Mouse (Mus musculus) spleen, postnatal 36 days (tissue): ENCODE measurements around the gene Tmem50a.

Experiments used
- DNase-seq, 2 experiments: peaks; one replicate each; pipeline ENCODE4 v3.0.0; 2022; ENCODE audit warnings: low spot score in 2 of 2, mixed read lengths in 1 of 2

Gene Tmem50a

DNA sequence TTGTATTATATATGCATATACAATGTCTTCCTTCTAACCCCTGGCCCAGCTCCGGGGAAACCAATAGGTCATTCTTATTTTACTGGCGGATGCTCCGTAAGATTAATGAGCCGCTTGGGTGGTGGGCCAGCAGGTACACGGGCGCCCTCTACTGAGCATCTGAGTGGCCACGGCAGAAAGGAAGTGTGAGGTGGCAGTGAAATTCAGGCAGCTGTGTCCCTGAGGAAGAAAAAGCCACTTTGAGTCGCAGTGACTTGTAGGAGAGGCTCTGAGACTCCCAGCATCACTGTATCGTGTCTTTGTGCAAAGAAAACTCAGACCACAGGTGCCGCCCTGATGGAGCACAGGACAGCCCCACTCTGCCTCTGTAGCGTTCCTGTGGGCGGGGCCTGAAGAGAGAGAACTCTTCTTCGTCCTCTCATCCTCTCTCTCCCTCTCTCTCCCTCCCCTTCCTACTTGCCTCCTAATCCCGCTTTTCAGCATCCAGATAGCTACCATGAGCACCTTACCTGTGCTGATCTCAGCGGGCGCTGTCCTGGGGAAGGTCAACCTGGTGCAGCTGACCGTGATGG, 35.3 kb downstream of the Tmem50a start:
- peak; percentile 63 to 64 for DNase-seq

DNA sequence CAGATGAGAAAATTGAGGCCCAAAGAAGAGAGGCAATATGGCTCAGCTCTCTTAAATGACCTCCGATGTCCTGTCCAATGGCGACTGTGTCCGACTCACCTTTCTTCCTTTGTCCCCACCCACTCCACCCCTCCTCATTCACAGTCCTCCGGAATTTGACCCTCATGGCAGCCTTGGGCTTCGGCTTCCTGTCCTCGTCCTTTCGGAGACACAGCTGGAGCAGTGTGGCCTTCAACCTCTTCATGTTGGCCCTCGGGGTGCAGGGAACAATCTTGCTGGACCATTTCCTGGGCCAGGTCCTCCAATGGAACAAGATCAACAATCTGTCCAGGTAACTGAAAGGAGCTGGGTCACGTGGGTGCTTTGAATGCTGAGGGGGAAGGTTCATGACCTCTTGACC, 38.7 kb downstream of the Tmem50a start:
- DNase-seq, result no peak

DNA sequence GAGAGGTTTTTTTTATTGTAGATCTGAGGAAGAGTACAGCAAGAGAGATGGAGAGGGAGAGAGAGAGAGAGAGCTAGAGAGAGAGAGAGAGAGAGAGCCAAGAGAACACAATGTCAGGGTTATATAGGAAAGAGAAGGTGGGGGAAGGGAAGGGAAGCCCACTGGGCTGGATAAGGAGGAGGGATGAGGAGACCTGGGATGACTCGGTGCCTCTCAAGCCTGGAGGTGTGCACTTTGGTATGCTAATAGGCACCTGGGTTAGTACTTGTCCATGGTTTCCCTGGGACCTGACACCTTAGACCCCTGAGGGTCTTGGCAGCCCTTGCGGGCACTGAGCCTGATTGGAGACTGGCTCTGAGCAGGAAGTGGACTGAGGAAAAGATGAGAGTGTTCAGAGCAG, 42.9 kb downstream of the Tmem50a start:
- DNase-seq, result no peak

DNA sequence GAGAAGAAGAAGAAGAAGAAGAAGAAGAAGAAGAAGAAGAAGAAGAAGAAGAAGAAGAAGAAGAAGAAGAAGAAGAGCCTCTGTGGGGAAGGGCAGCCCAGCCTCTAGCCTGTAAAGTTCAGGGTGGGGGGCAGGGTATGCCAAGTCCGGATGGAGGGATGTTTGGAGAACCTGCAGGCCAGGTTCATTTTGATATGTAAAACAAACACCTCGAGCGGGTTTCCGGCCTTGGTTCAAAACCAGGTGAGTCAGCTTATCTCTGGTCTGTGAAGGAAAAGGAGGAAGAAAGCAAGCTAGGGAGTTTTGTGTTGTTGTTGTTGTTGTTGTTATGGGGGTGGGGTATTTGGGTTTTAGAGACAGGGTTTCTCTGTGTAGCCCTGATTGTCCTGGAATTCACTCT, 43.3 kb downstream of the Tmem50a start:
- DNase-seq, result no peak

DNA sequence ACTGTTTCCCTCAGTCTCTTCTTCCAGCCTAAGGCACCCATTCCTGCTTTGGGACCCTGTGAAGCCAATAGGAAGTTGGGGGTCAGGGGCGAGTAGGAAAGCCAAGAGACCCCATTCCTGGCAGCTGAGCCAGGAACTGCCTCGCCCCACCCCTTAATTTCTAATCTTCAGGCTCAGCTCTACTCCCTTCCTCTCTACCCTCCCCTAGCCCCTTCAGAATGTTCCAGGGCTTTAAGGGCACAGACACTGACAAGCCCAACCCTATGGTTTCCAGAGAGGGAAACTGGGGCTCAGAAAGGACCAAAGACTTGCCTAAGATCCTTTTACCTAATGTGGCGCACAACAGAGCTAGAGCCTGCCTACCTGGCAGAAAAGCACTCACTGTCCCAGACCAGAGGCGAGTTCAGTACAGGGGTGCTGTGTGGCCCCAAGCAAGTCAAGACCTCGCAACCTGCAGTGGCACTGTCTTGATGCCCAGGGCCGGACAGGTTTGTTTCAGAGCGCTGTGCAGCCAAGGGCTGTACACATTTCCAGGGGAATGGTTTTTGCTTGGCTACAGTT, 44.9 kb downstream of the Tmem50a start:
- DNase-seq, result no peak

DNA sequence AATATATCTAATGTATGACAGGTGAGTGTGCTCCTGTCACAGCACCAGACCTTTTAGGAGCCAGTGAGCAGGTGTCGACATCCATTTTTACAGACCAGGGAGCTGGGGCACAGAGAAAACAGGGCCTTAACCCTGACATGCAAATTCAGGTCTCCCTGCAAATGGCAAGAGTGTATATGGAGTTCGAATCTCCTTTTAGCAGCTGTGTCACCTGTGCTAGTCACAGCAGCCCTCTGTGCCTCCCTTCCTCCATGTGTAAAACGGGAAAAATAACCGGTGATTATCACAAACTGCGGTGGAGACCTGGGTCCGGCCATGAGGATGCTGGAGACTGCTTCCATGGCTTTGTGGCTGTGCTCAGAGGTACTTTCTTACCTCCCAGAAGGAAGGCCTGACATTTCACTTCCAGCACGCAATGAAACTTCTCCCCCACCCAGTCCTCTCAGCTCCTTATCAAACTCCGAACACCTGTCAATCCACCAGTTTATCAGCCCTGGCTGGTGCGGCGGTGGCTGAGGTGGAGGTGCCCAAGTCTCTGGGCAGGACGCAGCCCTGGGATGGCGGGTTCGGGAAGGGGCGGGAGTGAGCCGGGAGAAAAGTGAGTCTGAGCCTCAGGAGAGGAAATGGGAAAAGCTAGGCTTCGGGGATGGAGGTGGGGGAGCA, 45.6 kb downstream of the Tmem50a start:
- peak; percentile 69 to 83 for DNase-seq

DNA sequence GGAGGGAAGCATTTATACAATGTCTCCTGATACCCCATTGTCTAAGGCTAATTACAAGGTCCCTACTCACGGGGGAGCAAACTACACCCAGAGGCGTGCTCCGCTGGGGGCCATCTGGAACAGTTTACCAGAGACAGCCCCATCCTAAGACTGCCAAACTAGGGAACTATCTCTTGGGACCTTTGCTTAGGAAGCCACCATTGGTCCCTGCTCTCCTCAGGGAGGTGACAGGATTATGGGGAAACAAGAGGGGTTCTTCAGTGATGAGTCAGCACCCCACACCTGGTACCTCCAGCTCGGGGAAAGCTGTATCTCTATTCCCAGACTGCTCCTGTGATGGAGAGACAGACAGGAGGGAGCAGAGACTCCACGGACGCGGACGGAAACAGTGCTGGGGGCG, 46.3 kb downstream of the Tmem50a start:
- no peak for DNase-seq

DNA sequence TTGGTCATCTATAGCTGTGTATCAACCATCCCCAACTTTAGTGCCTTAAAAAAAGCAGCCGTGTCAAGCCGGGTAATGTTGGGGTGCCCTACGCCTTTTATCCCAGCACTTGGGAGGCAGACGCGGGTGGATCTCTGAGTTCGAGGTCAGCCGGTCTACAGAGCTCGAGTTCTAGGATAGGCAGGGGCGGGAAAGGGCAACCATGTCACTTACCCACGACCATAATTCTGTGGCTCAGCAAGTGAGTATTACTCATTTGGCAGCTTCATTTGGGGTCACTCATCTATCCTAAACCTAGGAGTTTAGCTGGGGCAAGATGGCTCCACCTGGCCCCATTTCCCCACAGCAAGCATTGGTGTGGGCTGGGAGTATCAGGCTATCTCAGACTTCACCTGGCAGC, 46.8 kb downstream of the Tmem50a start:
- no peak for DNase-seq

DNA sequence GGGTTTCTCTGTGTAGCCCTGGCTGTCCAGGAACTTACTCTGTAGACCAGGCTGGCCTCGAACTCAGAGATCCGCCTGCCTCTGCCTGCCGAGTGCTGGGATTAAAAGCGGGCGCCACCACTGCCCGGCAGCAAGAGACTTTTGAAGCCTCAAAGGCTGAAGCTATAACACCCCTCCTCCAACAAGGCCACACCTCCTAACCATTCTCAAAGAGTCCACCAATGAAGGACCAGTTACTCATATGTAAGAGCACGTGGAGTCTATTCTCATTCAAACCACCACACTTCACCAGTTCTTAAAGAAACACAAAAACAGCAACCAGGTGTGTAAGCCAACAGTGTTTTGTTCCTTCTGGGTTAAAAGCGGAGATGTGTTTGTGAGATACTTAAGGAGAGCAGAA, 47.2 kb downstream of the Tmem50a start:
- no peak for DNase-seq

DNA sequence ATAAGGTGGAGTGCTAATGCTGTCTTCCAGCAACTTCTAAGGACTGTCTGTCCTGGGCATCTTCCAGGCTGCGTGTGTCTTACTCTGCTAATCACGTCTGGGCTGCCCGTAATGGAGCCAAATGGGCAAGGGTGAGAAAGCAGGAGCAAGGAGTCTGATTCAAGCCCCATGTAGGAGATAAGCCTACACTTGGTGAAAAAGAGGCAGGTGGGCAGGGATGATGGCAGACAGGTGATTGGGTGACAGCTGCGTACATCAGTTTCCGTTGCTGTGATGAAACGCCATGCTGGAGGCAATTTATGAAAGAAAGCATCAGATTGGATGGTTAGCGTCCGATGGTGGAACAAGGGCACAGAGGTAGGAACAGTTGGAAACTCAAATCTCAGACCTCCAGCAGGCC, 47.6 kb downstream of the Tmem50a start:
- peak in 1 of 2 experiments; percentile 44 for DNase-seq

DNA sequence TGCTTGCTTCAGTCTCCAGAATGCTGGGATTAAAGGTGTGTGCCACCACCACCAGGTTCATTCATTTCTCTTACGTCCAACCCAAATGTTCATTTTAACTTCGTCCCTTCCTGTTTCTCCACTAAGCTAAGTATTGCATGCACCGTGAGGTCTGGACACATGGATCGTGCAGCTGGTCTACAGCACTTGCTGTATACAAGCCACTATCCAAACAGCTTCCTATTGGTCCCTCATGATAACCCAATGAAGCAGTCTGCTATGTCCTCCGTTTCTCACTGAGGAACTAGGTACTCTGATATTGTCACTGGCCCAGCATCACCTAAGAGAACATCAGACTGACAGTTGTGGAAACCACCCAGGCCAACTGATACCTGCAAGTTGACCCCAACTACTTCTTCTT, 49.0 kb downstream of the Tmem50a start:
- DNase-seq, result no peak

DNA sequence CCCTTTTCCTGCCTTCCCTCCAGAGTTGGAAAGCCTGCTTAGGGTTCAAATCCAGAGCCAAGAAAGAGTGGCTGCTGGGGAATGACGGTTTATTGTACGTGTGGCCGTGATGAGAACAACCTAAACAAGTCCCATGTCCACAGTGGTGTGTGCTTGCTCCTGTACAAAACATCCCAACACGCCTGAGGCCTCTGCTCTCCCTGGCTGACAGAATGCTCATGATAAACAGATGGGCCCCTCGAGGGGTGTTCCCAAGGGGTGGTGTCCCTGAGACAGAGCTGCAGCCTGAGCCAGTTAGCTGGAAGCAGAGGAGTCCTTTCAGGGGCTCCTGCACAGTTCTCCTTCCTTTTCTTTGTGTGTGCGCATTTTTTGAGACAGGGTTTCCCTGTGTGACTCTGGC, 49.5 kb downstream of the Tmem50a start:
- peak; percentile 41 to 61 for DNase-seq

DNA sequence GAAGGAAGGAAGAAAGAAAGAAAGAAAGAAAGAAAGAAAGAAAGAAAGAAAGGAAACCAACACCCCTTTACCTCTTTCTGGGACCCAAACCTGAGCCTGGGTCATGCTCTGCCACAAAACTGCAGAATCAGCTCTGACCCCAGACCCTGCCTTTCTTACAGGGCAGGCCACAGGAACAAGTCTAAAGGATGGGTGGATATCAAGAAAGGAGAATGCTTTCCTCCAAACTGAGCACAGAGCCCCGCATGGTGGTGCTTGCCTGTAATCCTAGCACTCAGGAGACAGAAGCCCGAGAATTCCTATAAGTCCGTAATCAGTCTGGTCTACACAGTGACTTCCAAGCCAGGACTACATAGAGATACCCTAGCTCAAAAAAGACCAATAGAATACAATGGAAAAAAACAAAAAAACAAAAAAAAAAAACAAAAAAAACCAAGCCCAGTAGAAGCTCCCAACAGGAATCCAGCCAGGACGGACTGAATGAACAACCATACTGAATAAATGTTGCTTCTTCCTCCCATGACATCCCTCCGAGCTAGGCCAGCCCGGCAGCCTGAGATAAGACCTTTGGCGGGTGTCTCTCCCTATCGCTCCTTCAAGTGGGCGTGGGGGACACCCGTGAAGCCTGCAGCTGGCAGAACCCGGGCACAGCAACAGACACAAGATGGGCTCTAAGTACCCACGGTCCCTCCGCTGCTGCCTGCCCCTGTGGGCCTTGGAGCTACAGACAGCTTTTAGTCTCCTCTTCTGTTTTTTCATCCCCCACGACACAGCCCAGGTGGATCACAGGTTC, 50.7 kb downstream of the Tmem50a start, which contains the start of gene Rhd:
Gene Rhd (plus strand): TSS at position 600 of the 793 bp plus-strand sequence.
- DNase-seq, result peak; percentile 61 to 73

DNA sequence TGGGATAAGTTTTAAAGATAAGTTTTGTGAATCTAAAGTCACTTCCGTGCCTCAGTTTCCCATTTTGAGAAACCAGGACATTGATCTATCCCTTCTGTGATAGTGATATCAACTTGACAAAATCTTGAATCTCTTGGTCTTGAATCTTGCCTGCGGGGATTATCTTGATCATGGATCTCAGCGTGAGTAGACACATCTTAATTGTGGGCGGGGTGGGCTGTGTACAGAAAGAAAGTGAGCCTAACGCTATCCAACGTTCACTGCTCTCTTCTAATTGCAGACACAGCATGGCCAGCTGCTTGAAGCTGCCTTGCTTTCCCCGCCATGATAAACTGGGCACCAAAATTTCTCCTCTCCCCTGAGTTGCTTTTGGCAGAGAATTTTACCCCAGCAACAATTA, 51.8 kb downstream of the Tmem50a start:
- DNase-seq, result no peak

DNA sequence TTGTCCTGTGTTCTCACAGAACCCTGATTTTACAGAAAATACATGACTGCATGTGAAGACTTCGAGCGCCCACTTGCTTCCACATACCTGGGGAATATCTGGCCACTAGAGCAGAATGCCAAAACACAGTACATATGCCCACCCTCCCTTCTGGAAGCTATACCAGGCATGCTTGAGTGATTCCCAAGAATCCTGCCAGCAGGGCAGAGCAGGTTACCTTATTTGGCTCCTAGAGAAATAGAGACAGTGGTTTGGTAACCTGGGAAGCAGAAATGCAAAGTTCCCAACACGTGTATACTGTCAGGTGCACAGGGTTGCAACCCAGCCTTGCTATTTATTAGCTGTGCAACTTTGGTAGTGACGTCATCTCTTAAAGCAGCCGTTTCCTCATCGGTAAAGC, 52.9 kb downstream of the Tmem50a start:
- no peak for DNase-seq

DNA sequence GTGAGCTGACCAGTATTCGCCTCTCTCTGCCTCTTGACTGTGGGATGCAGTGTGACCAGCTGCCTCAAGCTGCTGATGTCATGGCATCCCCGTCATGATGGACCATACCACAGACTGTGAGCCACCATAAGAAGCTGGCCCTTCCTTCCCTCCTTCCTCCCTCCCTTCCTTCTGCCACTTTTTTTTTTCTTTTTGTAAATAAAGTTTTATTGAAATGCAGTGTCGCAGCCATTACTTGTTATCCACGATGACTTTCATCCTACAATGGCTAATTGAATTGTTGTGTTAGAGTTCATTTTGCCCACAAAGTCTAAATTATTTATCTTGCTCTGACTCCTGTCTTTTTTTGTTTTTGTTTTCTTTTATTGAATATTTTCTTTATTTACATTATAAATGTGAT, 56.3 kb downstream of the Tmem50a start:
- no peak for DNase-seq

DNA sequence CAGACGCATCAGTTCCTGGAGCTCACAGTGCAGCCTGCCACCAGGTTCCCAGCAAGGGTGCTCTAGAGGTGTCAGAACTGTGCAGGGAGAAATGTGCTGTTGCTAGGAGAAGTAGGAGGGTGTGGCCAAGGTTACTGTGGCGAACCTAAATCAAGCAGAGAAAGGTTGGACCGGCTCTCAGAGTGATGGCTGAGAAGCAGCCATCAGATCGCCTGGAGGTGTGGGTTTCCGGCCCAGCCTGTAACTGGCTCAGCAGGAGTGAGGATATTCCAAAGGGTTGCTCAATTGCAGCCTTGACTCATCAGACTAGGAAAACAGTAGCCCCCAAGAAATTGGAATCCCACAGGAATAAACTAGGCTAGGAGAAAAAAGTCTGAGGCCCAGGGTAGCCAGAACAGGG, 58.3 kb downstream of the Tmem50a start:
- no peak for DNase-seq

DNA sequence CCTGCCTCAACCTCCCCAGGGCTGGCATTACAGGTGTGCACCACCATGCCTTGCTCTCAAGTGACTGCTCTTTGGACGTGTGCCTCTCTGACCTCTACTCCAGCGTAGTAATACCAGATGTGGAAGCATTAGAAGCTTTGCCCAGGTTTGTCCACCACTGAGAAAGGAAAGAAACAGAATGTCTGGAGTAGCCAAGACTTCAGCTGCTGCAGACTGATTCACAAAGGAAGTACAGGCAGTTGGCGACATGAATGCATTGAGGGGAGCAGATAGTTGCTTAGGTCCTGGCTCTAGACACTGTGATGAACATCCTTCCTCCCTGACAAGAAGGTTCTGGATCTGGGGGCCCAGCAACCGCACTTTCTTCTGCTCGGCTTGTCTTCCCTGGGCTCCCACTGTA, 58.8 kb downstream of the Tmem50a start:
- DNase-seq, result no peak

DNA sequence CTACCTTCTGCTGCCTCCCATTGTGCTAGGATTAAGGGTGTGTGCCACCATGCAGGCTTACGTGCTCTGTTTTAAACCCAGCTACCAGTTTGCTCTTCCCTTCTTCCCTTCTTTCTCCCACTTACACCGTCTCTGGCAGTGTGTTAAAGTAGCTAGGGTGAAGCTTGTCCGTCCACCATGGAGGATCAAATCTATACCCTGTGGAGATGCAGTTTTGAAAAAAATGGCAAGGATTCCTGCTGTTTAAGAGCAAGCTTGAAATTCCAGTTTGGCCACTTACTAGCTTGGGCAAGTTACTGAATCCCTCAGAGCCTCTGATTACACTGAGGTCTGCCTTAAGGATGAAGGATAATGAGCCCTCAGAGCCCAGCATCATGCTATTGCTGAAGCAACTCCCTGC, 59.5 kb downstream of the Tmem50a start:
- DNase-seq, result no peak

DNA sequence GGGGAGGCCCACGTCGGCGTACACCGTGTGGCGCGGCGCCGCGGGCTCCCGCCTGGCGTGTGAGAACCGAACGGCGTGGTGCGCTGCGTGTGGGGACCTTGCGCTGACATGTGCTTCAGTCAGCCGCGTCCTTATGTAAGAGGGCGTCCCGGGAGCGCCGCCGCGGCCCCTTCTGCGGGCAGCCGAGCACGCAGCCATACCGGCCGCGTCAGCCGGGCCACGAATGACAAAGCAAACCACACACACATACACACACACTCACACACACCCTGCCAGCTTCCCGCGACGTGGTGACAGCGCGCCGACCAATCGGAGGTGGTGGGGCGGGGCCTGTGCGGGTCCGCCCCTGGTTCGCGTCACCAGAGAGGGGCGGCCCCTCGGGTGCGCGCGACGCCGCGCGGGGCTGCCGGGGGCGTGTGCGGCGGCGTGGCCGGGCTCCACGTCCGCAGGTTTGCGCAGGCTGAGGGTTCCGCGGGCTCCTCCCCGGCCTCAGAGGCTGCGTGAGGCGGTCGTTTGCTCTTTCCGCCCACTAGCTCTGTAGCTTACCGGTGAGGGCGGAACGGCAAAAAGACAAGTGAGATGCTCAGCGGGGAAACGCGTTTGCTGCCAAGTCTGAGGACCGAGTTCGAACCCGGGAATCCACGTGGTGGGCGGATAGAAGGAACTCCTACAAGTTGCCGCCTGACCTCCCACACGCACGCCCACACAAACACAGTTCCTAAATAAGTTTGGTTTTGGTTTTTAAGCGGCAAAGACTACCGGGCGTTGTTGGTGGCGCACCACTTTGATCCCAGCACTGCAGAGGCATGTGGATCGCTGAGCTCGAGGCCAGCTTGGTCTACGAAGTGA, 61.0 kb downstream of the Tmem50a start:
- DNase-seq, result peak; percentile 90 to 93

DNA sequence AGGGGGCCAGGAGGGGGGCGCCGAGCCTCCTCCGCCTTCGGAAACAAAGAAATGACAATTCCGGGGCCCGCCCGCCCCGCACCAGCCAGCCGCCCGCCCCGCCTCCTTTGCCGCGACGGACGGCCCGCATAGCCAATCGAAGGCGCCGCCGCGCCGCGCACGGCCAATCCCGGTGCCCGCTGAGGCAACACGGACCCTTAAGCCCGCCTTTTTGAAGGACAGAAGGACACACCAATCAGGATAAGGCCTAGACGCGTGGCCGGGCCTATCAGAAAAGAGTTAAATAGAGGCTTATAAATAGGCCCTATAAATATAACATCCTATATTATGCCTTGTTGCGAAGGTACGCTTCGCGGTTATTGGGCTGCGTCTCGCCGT, 61.6 kb downstream of the Tmem50a start, which contains the start of gene Maco1:
Gene Maco1 (minus strand): TSS at position 87 of the 378 bp plus-strand sequence.
- DNase-seq, result peak; percentile 98
